Mouse (Mus musculus) megakaryocyte, embryonic 14.5 days (primary cell): Measurements from ENCODE around the gene Senp3.

Source experiments
- FLI1 ChIP-seq: IDR thresholded peaks from 2 replicates; pipeline ENCODE4 v1.6.1; 2012; ENCODE audit warnings: low read length, inconsistent platforms, mixed read lengths
- GATA1 ChIP-seq: IDR thresholded peaks from 3 replicates; pipeline ENCODE4 v1.6.1; 2012; ENCODE audit warnings: mixed read lengths, low read length, inconsistent platforms, borderline replicate concordance

DNA sequence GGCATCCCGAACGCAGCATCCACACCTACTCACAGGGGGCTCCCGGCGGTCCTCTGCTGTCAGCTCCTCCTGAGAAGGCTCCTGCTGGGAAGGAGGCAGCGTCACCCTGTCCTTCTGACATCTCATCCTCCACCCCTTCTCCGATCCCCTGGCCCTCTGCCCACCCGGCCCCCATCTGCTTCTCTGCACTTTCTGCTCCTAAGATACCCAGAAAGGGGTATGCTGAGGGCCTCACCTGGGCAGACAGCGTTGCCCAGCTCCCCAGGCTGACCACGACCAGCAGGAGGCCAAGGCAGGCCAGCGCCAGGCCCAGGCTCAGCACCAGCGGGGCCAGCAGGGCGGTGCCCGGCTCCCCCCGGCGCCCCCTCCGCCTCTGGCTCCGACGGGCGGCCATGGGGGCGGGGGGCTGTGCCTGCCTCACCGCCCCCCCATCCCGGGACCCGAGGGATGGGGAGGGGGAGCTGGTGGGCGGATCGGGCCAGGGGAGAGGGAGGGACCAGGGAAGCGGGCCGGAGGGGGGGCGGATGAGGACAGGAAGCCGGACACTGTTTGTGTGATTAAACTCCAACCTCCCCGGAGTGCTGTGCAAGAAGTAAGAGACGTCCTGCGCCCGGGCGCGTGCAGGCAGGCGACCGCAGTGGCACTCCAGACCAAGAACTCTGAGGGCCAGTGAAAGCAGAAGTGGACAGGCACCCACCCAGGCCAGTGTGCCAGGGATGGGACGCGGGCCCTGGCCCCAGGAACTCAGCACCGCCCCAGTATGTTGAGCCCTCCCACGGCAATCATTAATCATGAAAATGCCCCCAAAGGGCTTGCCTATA lies 13.7 kb upstream of the Senp3 start, which contains the start of the genes Tnfsf12 and Tnfsfm13:
- TF ChIP-seq FLI1 = no peak
- TF ChIP-seq GATA1 = no peak
